28 mouse cellular contexts compared by ENCODE assay signal in the genomic region with DNA sequence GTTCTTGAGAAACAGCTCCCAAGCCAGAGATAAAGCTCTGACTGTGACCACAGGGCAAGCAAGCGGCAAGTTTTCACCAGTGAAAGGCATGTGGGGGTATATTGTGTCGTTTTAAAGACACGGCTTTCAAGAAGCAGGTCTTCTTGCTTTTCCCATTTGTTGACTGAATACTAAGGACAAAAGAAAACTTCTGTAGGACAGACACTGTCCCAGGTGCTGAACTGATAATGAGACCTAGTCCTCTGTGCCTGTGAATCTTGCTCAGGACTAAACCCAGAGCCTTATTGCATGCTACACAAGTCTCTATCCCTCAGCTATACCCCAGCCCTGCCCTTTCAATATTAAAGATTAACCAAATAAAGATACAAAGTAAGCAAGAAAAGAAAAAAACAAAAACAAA. TPM values are rescaled to one million over a fixed set of nuclear protein-coding genes. Genes with fewer than 3 reads are reported as not detected.
DNase-seq lines count a peak whose midpoint lies in the region; ATAC-seq and TF ChIP-seq lines count a peak whose summit lies in the region.
"Had no signal": no experiment of that assay in that cellular context is flagged by ENCODE, and none has a peak within 500 bp of the region (broad histone marks: within the 10 kb centered on the region; RNA-seq: fewer than 3 reads in every experiment).

No protein-coding gene starts in this region.

- no peaks in the 10 kb centered on the region for H3K36me3 ChIP-seq in lung, embryonic 14.5 days (ENCODE audit: insufficient read depth)
- H3K36me3 ChIP-seq in hindbrain, embryonic 13.5 days = no peaks in the 10 kb centered on the region
- H3K36me3 ChIP-seq: embryonic facial prominence, embryonic 13.5 days; forebrain, embryonic 12.5 days; G1E; hindbrain, embryonic 12.5 days; limb, embryonic 12.5 days; liver, embryonic 13.5 days; lung, embryonic 15.5 days; neural tube, embryonic 12.5 days had no signal

- DNase-seq in embryo, embryonic 11 days = peak; percentile 10
- no peak for DNase-seq in embryo, embryonic 10 days (ENCODE audit: low spot score)
- peak; percentile 50 for DNase-seq in lung, embryonic 14.5 days
- no peak for DNase-seq in lung, postnatal 4 days
- DNase-seq in ZHBTc4 (ENCODE audit: low read depth, low spot score) = peak; percentile 35
- DNase-seq in adrenal gland, adult 18-20 months (ENCODE audit: low spot score in 2 of 2) = no peak
- DNase-seq in left cerebral cortex, adult 9 months (ENCODE audit: low spot score in 2 of 2) = no peak
- DNase-seq: adrenal gland, adult 8-10 months; cerebellum, adult 18-20 months; cerebellum, postnatal 25 days; gastrocnemius, adult 2 months; kidney, adult 2 months; liver, embryonic 13.5 days; lung, postnatal 36 days; midbrain, embryonic 14.5 days; right cerebral cortex, postnatal 4 days; thymus, adult 18-20 months; thymus, postnatal 4 days had no signal

- no peak overlapping the region for H3K4me3 ChIP-seq in lung, embryonic 14.5 days (ENCODE audit: low read depth, low read length)
- no peak overlapping the region for H3K4me3 ChIP-seq in hindbrain, embryonic 13.5 days
- H3K4me3 ChIP-seq: embryonic facial prominence, embryonic 13.5 days; erythroblast, embryonic 14.5 days; forebrain, embryonic 12.5 days; gastrocnemius, adult 2 months; hindbrain, embryonic 12.5 days; limb, embryonic 12.5 days; liver, embryonic 13.5 days; lung, embryonic 15.5 days; neural tube, embryonic 12.5 days had no signal

- H3K9ac ChIP-seq in lung, embryonic 14.5 days = no peak overlapping the region
- no peak overlapping the region for H3K9ac ChIP-seq in hindbrain, embryonic 13.5 days
- H3K9ac ChIP-seq: embryonic facial prominence, embryonic 13.5 days; forebrain, embryonic 12.5 days; hindbrain, embryonic 12.5 days; limb, embryonic 12.5 days; liver, embryonic 13.5 days; lung, embryonic 15.5 days; neural tube, embryonic 12.5 days had no signal

- no peaks in the 10 kb centered on the region for H3K27me3 ChIP-seq in lung, embryonic 14.5 days (ENCODE audit: insufficient read depth, low read length)
- H3K27me3 ChIP-seq in hindbrain, embryonic 13.5 days = no peaks in the 10 kb centered on the region
- H3K27me3 ChIP-seq: embryonic facial prominence, embryonic 13.5 days; forebrain, embryonic 12.5 days; hindbrain, embryonic 12.5 days; limb, embryonic 12.5 days; liver, embryonic 13.5 days; lung, embryonic 15.5 days; neural tube, embryonic 12.5 days had no signal

- WGBS in lung, embryonic 14.5 days = 62% methylated on average over 3 of the region's 3 CpGs
- 78% methylated on average over 3 of the region's 3 CpGs for WGBS in hindbrain, embryonic 13.5 days

- TF ChIP-seq CTCF in lung, embryonic 14.5 days (IDR thresholded peaks at IDR 0.05; ENCODE audit: low read depth) = no peak

- H3K4me1 ChIP-seq in lung, embryonic 14.5 days (ENCODE audit: insufficient read depth) = no peaks in the 10 kb centered on the region
- no peaks in the 10 kb centered on the region; the same call in 1 of the 2 replicates for H3K4me1 ChIP-seq in hindbrain, embryonic 13.5 days (replicated peaks)
- H3K4me1 ChIP-seq: embryonic facial prominence, embryonic 13.5 days; forebrain, embryonic 12.5 days; hindbrain, embryonic 12.5 days; limb, embryonic 12.5 days; liver, embryonic 13.5 days; lung, embryonic 15.5 days; neural tube, embryonic 12.5 days had no signal

- H3K9me3 ChIP-seq in lung, embryonic 14.5 days (ENCODE audit: low read depth, low read length) = no peaks in the 10 kb centered on the region
- H3K9me3 ChIP-seq in hindbrain, embryonic 13.5 days = no peaks in the 10 kb centered on the region
- H3K9me3 ChIP-seq: embryonic facial prominence, embryonic 13.5 days; hindbrain, embryonic 12.5 days; limb, embryonic 12.5 days; liver, embryonic 13.5 days; lung, embryonic 15.5 days; neural tube, embryonic 12.5 days had no signal

- no peak for ATAC-seq in lung, embryonic 14.5 days (ENCODE audit: insufficient read depth)
- no peak for ATAC-seq in hindbrain, embryonic 13.5 days (ENCODE audit: low FRiP score)

- no peak overlapping the region for H3K27ac ChIP-seq in lung, embryonic 14.5 days (ENCODE audit: low read depth)
- no peak overlapping the region for H3K27ac ChIP-seq in hindbrain, embryonic 13.5 days
- H3K27ac ChIP-seq: embryonic facial prominence, embryonic 13.5 days; forebrain, embryonic 12.5 days; gastrocnemius, adult 2 months; hindbrain, embryonic 12.5 days; kidney, postnatal 0 days; limb, embryonic 12.5 days; liver, embryonic 13.5 days; lung, embryonic 15.5 days; neural tube, embryonic 12.5 days had no signal

- no peak overlapping the region for H3K4me2 ChIP-seq in lung, embryonic 14.5 days
- H3K4me2 ChIP-seq in hindbrain, embryonic 13.5 days = no peak overlapping the region
- H3K4me2 ChIP-seq: embryonic facial prominence, embryonic 13.5 days; forebrain, embryonic 12.5 days; hindbrain, embryonic 12.5 days; limb, embryonic 12.5 days; liver, embryonic 13.5 days; lung, embryonic 15.5 days; neural tube, embryonic 12.5 days had no signal

RNA-seq across cellular contexts. Expression of a gene that starts 30.0 kb away (rescaled TPM):
- 159 and 176 TPM in 2 replicates for polyA plus RNA-seq in lung, embryonic 14.5 days (2014; fragmentation: Nextera tagmentation; extraction: Ambion mirVana)
- total RNA-seq in adrenal gland, adult 18-20 months (2021) = 100 to 1,000 TPM; 138 to 195 TPM
- 199 and 210 TPM in 2 replicates for polyA plus RNA-seq in hindbrain, embryonic 13.5 days (2015; fragmentation: Nextera tagmentation; extraction: Ambion mirVana)

RNA-seq across cellular contexts. Expression of a gene that starts 30.1 kb away (rescaled TPM):
- 7.2 and 8.8 TPM in 2 replicates for polyA plus RNA-seq in lung, embryonic 14.5 days (2014; fragmentation: Nextera tagmentation; extraction: Ambion mirVana)
- 10 to 100 TPM; 28.9 to 46.1 TPM for total RNA-seq in adrenal gland, adult 18-20 months (2021)
- polyA plus RNA-seq in hindbrain, embryonic 13.5 days (2015; fragmentation: Nextera tagmentation; extraction: Ambion mirVana) = 9.9 and 13.5 TPM in 2 replicates

Comparison
In these comparisons a context has a peak if more than half of its experiments do, and no peak if none do; other contexts are left out.
1. DNase-seq: peak in embryo, embryonic 11 days (single experiment), lung, embryonic 14.5 days (single experiment) and ZHBTc4 (single experiment); none in embryo, embryonic 10 days (single experiment), lung, postnatal 4 days (0 of 2), adrenal gland, adult 18-20 months (0 of 2) and left cerebral cortex, adult 9 months (0 of 2).